Mouse (Mus musculus) liver, adult 2 months (tissue): ENCODE measurements around the gene Ncstn.

Source experiments
- CTCF ChIP-seq: fragments of 200-500 bp; IDR thresholded peaks from 2 replicates; pipeline ENCODE4 v1.5.1; 2011; ENCODE audit warnings: low read depth, low read length, control low read depth
- POLR2A ChIP-seq: fragments of 200-500 bp; IDR thresholded peaks from 2 replicates; pipeline ENCODE4 v1.6.1; 2011; ENCODE audit warnings: low read length, control low read depth; ENCODE audit not compliant: insufficient read depth; ENCODE audit errors: extremely low read depth

DNA sequence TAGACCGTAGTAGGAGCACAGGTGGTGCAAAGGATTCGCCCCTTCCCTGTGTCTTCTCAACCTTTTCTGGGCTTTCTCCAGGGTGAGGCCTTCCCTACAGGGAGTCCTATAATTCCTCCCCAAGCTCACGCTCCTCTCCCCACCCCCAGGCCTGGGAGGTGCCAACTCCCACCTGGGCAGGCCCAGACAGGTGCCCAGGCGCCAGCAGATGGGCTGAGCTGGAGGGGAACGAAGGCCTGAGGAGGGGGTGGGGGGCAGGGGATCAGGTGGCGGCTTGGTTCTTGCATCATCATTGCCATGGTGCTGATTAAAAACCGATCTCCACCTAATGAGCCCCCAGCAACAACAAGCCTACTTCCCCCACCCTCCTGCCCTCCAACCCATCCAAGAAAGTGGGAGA is 23.7 kb downstream of the Ncstn start:
- TF ChIP-seq CTCF (no peak), POLR2A (no peak)
